Mouse (Mus musculus) effector memory CD4-positive, alpha-beta T cell, adult 5 months (primary cell): Measurements from ENCODE around the gene Gm815. TPM values are rescaled to one million over a fixed set of nuclear protein-coding genes. Genes with fewer than 3 reads are reported as not detected.

Experiments
- polyA plus RNA-seq: library from polyadenylated mRNA; unstranded; fragments of 100-300 nt; shearing (Covaris generic); gene quantifications from one replicate; pipeline ENCODE4 v1.2.1, GENCODE M21; 2017

The Gm815 gene
- not detected for polyA plus RNA-seq

GRCm38 (mm10) chr19:26885616-26886015 lies at the start of gene Gm815:
Gene Gm815, plus strand, starts transcription at chr19:26885881.

